Mouse (Mus musculus) gonadal fat pad, adult 2 months (tissue): ENCODE results near the gene Becn1. TPM values are rescaled to one million over a fixed set of nuclear protein-coding genes. Genes with fewer than 3 reads are reported as not detected.
"Not testable (repeated sequence)": the region's sequence is repeated elsewhere in the genome, so short reads cannot be mapped to it uniquely, and the experiment has no call there.

ENCODE experiments used
- DNase-seq: peaks from one replicate; pipeline ENCODE4 v3.0.0-alpha.2; 2012; ENCODE audit warnings: low read depth
- polyA plus RNA-seq: library from polyadenylated mRNA; depleted of rRNA; stranded (reverse); fragments of >200 nt; gene quantifications from 2 replicates; pipeline ENCODE4 v1.2.3, GENCODE M21; 2012; rRNA removed

The Becn1 gene
- polyA plus RNA-seq, result 122 and 158 TPM in 2 replicates

GRCm38 (mm10) chr11:101302004-101302798, at the start of gene Becn1:
TSS of gene Becn1 (minus strand) at chr11:101302286.
- no peak for DNase-seq

DNA sequence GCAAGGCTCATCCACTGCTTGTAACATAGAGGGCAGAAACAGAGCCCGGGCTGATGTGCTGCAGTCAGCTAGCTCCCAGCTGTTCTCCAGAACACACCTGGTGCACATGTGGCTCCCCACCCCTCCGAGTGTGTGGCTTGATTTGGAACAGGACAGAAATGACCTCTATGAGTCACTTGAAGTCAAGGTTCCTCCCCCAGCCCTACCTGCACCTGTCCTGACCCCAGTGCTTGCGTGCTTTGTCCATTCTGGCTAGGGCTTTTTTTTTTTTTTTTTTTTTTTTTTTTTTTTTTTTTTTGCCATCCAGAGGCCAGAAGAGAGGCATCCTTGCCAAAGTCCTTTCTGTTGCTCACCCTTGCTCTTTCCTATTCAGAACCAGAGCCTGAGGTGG, 49.6 kb upstream of the Becn1 start:
- DNase-seq, result no peak

- DNase-seq, result no peak
These were observed 49.1 kb upstream of the Becn1 start for GRCm38 (mm10) chr11:101351100-101351720.

GRCm38 (mm10) chr11:101349216-101349615, 47.1 kb upstream of the Becn1 start:
- no peak for DNase-seq

DNA sequence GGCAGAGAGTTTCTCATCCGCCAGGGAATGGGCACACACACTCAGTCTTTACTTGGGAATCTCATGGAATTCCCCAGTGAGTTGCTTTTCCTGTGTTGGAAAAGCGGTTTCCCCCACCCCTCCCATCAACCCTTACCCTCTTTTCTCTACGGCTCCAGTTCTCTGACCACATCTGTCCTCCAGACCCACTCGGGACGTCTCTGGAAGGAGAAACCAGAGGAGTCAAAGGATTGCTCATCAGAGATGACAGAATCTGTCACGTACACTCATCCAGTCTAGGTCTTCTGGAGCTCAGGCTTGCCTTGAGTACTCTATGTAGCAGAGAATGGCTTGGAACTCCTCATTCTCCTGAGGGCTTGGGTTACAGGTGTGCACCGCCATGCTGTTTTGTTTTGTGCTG, 46.7 kb upstream of the Becn1 start:
- no peak for DNase-seq

DNA sequence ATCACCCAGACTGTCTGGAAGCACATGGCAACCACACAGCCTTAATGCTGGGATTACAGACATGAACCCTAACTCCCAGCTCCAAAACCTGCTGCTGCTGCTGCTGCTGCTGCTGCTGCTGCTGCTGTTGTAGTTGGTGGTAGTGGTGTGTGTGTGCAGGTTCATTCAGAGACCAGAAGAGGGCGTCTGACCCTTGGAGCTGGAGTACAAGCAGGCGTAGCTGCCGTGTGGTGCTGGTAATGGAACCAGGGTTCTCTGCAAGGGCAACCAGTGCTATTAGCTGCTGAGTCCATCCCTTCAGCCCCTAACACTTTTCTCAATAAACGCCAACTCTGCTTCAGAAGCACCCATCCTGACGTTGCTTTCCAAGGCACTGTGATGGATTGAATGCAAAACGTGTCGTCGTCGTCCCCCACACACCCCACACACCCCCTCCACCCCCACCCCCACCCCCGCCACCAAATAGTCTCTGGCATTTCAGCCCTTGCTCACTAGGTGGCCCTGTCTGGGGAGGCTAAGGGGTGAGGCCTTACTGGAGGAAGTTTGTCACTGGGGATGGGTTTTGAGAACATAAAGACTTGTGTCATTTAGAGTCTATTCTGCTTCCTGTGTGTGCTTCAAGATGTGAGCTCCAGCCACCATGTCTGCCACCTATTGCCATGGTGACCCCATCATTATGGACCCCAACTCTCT, 45.1 kb upstream of the Becn1 start:
- DNase-seq, result no peak

DNA sequence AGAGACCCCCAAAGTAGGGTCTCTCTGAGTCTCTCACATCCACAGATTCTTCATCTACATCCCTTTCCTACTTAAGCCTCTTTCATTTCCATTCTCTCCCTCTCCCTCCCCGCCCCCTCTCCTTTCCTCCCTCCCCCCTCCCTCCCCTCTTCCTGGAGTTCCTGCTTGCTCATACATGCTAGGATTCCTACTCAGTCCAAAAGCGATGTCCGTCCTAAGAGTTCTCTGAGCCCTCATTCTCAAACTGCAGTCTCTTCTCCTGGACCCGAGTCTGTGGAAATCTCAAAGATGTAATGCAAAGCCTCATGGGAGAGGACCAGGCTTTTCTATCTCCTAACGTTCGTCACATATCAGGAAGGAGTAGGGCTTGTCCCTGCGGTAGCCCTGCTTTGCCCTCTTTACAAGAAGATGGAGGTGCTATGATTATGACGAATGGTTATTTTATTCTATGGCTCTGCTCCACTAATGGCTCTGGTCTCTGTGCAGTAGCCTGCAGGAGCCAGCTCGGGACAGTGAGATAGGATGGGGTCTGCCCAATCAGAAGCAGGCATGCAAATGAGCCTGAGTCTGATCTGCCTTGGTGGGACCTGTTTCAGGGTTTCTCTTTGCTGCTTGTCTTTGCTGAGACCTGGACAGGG, 36.2 kb upstream of the Becn1 start:
- no peak for DNase-seq

DNA sequence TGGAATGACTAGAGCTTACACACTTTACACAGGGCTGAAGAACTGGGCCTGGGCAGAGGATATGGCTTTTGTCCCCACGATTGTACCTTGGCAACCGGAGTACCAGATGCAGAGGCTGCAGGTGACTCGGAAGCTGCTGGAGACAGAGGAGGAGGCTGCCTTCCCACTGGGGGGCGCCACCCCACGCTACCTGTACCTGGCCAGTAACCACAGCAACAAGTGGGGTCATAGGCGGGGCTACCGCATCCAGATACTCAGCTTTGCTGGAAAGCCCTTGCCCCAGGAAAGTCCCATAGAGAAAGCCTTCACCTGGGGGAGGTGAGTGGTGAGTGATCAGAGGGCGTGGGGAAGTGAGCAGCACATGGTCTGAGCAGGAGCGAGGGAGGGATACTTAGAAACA, 33.6 kb upstream of the Becn1 start:
- no peak for DNase-seq

DNA sequence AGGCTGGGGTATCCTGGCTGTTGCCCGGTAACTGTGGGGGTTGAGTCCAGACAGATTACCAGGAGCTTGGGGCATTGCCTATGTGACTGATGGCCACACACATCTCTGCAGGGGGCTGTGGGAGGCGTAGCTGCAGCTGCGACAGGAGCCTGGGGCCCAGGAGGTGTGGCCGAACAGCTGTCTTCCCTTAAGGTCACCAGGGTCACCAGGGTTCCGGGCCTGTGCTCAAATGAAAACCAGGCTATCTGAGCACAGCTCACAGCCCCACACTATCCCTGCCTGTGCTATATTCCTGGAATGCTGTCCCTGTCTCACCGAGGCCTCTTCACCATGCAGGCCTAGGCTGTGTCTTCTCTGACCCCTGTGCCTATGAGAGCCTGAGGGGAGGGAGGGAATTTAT, 32.4 kb upstream of the Becn1 start:
- no peak for DNase-seq

DNA sequence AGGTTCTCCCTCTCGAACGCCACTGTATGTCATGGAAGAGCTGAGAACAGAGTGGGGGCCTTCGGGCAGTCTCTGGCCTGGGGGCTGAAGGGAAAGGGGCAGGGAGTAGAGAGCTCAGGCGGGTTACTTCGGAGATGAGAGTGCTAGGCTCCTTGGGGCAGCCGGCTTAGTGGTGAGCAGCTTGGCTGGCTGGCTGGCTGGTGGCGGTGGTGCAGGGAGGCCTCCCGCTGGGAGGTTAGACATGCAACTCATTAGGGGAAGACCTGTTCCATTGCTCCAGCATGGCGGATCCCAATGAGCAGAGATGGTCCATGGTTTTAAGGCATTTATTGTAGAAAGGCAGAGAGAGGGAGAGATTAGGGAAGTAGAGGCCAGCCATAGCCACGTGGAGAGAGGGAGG, 31.9 kb upstream of the Becn1 start:
- DNase-seq, result no peak

DNA sequence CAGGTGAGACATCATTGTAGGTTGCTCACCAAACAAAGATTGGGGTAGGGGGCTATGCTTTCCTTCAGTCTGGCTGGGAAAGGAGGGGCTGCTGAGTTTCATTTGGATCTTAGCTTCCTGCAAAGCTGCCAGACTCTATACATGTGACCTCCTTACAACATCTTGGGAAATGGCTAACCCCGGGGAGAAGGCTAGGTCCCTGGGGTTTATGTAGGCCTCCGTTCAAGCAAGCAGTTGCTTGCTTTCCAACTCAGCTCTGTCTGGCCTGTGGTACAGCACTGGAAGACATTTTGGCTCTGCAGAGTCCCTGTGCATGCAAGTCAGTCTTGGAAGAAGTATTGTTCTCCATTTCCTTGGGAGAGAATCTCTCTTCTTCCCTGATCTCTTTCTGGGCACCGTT, 30.5 kb upstream of the Becn1 start:
- no peak for DNase-seq

- not testable (repeated sequence) for DNase-seq
These were observed 28.9 kb upstream of the Becn1 start for GRCm38 (mm10) chr11:101330961-101331360.

GRCm38 (mm10) chr11:101330371-101330924, 28.4 kb upstream of the Becn1 start, which contains the start of gene Aoc3:
TSS of gene Aoc3 (plus strand) at chr11:101330605.
- no peak for DNase-seq

DNA sequence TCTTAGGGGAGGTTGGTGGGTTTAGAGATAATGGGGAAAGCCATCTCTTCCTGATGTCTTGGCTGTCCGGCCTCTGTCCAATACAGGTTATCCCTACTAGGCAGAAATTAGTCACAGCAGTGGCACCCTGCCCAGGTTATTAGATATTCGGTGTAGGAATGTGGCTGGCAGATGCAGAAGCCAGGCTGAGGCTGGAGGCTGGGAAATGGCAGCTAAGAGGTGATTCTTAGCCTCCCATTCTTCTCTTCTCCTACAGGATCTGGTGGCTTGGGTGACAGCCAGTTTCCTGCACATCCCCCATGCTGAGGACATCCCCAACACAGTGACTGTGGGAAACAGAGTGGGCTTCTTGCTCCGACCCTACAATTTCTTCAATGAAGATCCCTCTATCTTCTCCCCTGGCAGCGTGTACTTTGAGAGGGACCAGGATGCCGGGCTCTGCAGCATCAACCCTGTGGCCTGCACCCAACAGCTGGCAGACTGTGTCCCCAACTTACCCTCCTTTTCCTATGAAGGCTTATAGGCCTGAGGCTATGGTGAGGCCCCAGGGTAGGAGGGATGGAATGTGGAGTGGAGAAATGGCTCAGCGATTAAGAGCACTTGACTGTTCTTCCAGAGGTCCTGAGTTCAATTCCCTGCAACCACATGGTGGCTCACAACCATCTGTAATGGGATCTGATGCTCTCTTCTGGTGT, 27.0 kb upstream of the Becn1 start:
- no peak for DNase-seq

- DNase-seq, result no peak
These were observed 25.2 kb upstream of the Becn1 start for GRCm38 (mm10) chr11:101327311-101327710.

DNA sequence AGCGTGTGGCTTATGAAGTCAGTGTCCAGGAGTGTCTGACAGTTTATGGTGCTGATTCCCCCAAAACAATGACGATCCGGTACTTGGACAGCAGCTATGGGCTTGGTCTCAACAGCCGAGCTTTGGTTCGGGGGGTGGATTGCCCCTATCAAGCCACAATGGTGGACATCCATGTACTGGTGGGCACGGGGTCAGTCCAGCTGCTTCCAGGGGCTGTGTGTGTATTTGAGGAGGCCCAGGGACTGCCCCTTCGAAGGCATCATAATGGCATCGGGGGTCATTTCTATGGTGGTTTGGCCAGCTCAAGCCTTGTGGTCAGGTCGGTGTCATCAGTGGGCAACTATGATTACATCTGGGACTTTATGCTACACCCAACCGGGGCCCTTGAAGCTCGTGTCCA, 24.1 kb upstream of the Becn1 start:
- no peak for DNase-seq

GRCm38 (mm10) chr11:101325201-101325600, 23.1 kb upstream of the Becn1 start:
- not testable (repeated sequence) for DNase-seq

- no peak for DNase-seq
These were observed 22.7 kb upstream of the Becn1 start, which contains the start of gene Aoc2 for GRCm38 (mm10) chr11:101324763-101325162. TSS of gene Aoc2 (plus strand) at chr11:101325063.

DNA sequence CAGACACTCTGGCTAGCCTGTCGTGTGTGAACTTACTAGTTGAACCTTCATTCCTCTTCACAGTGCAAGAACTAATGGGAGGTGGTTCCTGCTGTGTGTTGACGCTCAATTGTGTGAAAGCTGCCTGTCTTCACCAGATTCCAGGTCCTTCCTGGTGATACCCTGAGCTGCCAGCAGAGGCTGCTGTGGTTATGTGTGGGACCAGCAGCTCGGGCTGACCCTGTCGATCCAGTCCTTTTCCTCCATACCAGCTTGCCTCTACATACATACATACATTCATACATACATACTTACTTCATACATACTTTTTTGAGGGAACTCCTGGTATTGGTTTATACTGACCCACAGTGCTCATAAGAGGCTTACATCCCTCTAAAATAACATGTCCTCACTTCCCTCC, 21.5 kb upstream of the Becn1 start:
- DNase-seq, result no peak

DNA sequence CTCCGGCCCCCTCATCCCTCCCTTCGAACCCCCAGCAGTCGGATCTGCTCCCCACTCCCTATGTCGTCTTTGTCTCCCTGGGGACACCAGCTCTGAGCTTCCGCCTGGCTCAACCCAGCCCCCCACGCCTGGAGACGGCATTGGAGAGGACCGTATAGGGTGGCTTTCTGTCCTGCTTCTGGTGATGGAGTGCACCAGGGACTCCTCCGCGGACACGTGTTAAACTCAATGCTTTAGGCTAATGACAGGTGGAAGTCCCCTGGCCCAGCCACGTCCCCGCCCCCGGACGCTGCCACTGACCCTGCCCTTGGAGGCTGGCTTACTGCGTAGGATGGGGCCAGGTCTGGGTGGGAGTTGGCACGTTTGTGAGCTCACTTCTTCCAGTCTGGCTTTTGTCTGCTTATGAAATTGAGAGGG, 14.4 kb upstream of the Becn1 start:
- DNase-seq, result no peak
